Mouse (Mus musculus) gastrocnemius, adult 2 months (tissue): ENCODE measurements at regions not wholly inside any gene's neighbourhood (a gene's known extent, or its start where the extent isn't known, plus 50 kb on each side); places are given as distances from the start of the nearest gene placed in this dataset.

ENCODE experiments used
- DNase-seq: peaks from one replicate; pipeline ENCODE4 v3.0.0; 2022
- H3K27ac ChIP-seq: fragments of 200-600 bp; 2 replicates; pipeline ENCODE4 v1.8.1; 2022; ENCODE audit warnings: mild to moderate bottlenecking
- H3K4me3 ChIP-seq: fragments of 200-600 bp; 2 replicates; pipeline ENCODE4 v1.8.1; 2022; ENCODE audit warnings: mild to moderate bottlenecking, moderate library complexity
- CTCF ChIP-seq: fragments of 200-600 bp; IDR thresholded peaks from 2 replicates; pipeline ENCODE4 v1.8.1; 2022; ENCODE audit warnings: antibody characterized with exemption, mild to moderate bottlenecking, moderate library complexity
- intact Hi-C: fragments of 180-260 bp; cut with DNase I; formaldehyde crosslinking; loops from one replicate; pipeline ENCODE4 v1.15.1; 2025

- intact Hi-C loops: no loop called here
- TF ChIP-seq CTCF: no peak
- Histone ChIP-seq H3K27ac (no peak overlapping the region), H3K4me3 (no peak overlapping the region)
- no peak for DNase-seq
Measured at GRCm38 (mm10) chr1:168969402-168969801, 537.3 kb upstream of the Pbx1 start.

GRCm38 (mm10) chr1:168967334-168967733, 535.3 kb upstream of the Pbx1 start:
- TF ChIP-seq CTCF: no peak

GRCm38 (mm10) chr1:168964467-168964904, 532.4 kb upstream of the Pbx1 start:
- no peak overlapping the region for H3K4me3 ChIP-seq
- intact Hi-C loops: no loop called here
- no peak for TF ChIP-seq CTCF
- DNase-seq: no peak
- H3K27ac ChIP-seq: no peak overlapping the region

More at GRCm38 (mm10) chr1:168967334-168967733, 535.3 kb upstream of the Pbx1 start:
- Histone ChIP-seq H3K27ac (no peak overlapping the region), H3K4me3 (no peak overlapping the region)
- intact Hi-C loops: no loop called here
- no peak for DNase-seq

- no peak for DNase-seq
- TF ChIP-seq CTCF: no peak
- Histone ChIP-seq H3K4me3 (no peak overlapping the region), H3K27ac (no peak overlapping the region)
- intact Hi-C loops: no loop called here
Measured at GRCm38 (mm10) chr1:168950947-168951346, 518.9 kb upstream of the Pbx1 start.

- Histone ChIP-seq H3K27ac (no peak overlapping the region), H3K4me3 (no peak overlapping the region)
- intact Hi-C loops: no loop called here
- DNase-seq: no peak
- TF ChIP-seq CTCF: no peak
Measured at GRCm38 (mm10) chr1:168924100-168924815, 492.2 kb upstream of the Pbx1 start.

- TF ChIP-seq CTCF: no peak
- intact Hi-C loops: no loop called here
Measured at GRCm38 (mm10) chr1:168918331-168919076, 486.4 kb upstream of the Pbx1 start.

GRCm38 (mm10) chr1:168908684-168909175, 476.7 kb upstream of the Pbx1 start:
- no peak overlapping the region for H3K27ac ChIP-seq
- intact Hi-C loops: no loop called here
- no peak for DNase-seq
- H3K4me3 ChIP-seq: no peak overlapping the region
- TF ChIP-seq CTCF: no peak

More at GRCm38 (mm10) chr1:168918331-168919076, 486.4 kb upstream of the Pbx1 start:
- Histone ChIP-seq H3K4me3 (no peak overlapping the region), H3K27ac (no peak overlapping the region)
- no peak for DNase-seq

- no peak for DNase-seq
- Histone ChIP-seq H3K4me3 (no peak overlapping the region), H3K27ac (no peak overlapping the region)
- no peak for TF ChIP-seq CTCF
- intact Hi-C loops: no loop called here
Measured at GRCm38 (mm10) chr1:168908192-168908591, 476.1 kb upstream of the Pbx1 start.

- TF ChIP-seq CTCF: no peak
- H3K4me3 ChIP-seq: no peak overlapping the region
- intact Hi-C loops: no loop called here
Measured at GRCm38 (mm10) chr1:168898483-168898882, 466.4 kb upstream of the Pbx1 start.

GRCm38 (mm10) chr1:168861577-168861976, 429.5 kb upstream of the Pbx1 start:
- no peak for TF ChIP-seq CTCF
- H3K4me3 ChIP-seq: no peak overlapping the region
- intact Hi-C loops: no loop called here

More at GRCm38 (mm10) chr1:168898483-168898882, 466.4 kb upstream of the Pbx1 start:
- H3K27ac ChIP-seq: no peak overlapping the region
- DNase-seq: no peak

GRCm38 (mm10) chr1:168823184-168823583, 391.1 kb upstream of the Pbx1 start:
- intact Hi-C loops: no loop called here
- Histone ChIP-seq H3K4me3 (no peak overlapping the region), H3K27ac (no peak overlapping the region)
- no peak for TF ChIP-seq CTCF
- no peak for DNase-seq

More at GRCm38 (mm10) chr1:168861577-168861976, 429.5 kb upstream of the Pbx1 start:
- no peak overlapping the region for H3K27ac ChIP-seq
- DNase-seq: no peak

- intact Hi-C loops: no loop called here
- DNase-seq: no peak
- no peak for TF ChIP-seq CTCF
- Histone ChIP-seq H3K27ac (no peak overlapping the region), H3K4me3 (no peak overlapping the region)
Measured at GRCm38 (mm10) chr1:168818381-168818780, 386.3 kb upstream of the Pbx1 start.

GRCm38 (mm10) chr1:168807084-168807483, 375.0 kb upstream of the Pbx1 start:
- DNase-seq: no peak
- TF ChIP-seq CTCF: no peak
- H3K4me3 ChIP-seq: no peak overlapping the region
- intact Hi-C loops: no loop called here
- no peak overlapping the region for H3K27ac ChIP-seq
